Mouse (Mus musculus): ENCODE results near the gene Fmod.

Gene Fmod

GRCm38 (mm10) chr1:134097080-134097855 is 60.2 kb downstream of the Fmod start:
- no peaks in the 10 kb centered on the region for H3K36me3 ChIP-seq (ENCODE audit: insufficient read depth, low read length)
- TF ChIP-seq POU5F1 (IDR thresholded peaks at IDR 0.05; ENCODE audit: borderline replicate concordance, low read length): no peak
- TF ChIP-seq CTCF (conservative IDR thresholded peaks at IDR 0.05; ENCODE audit: low read length): no peak
- TF ChIP-seq NANOG (IDR thresholded peaks at IDR 0.05; ENCODE audit: borderline replicate concordance, low read length): no peak
- H3K4me1 ChIP-seq (replicated peaks; ENCODE audit: low read depth, low read length): peaks cover 91% of the 10 kb centered on the region
- H3K9me3 ChIP-seq (ENCODE audit: low read length): no peaks in the 10 kb centered on the region
- H3K4me3 ChIP-seq (replicated peaks; ENCODE audit: low read length): no peak overlapping the region
- peaks cover 32% of the 10 kb centered on the region for H3K27me3 ChIP-seq (ENCODE audit: insufficient read depth, low read length)
